ENCODE assay signal across 35 mouse cellular contexts in the genomic region with DNA sequence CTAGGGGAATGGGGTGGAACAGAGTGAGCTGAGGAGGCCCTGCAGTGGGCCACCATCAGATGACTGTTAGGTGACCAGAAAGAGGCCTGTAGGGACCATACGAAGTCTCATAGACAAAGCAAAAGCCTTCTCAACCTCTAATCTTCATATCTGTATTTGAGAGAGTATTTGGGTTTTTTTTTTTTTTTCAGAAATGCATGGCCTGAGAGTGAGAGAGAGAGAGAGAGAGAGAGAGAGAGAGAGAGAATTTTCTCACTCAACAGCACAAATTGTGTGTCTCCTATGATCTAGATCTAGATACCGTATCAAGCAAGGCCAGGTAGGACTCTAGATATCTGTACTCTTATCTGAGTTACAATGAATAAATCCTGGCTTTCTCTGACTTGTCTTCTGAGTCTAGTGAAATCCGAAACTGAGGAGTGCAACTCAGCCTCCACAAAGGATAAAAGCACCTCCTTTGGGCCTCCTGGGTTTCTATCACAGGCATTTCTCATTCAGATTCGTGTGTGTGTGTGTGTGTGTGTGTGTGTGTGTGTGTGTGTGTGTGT. TPM values are rescaled to one million over a fixed set of nuclear protein-coding genes. Genes with fewer than 3 reads are reported as not detected.
DNase-seq lines count a peak whose midpoint lies in the region; ATAC-seq and TF ChIP-seq lines count a peak whose summit lies in the region.
"Had no signal": no experiment of that assay in that cellular context is flagged by ENCODE, and none has a peak within 500 bp of the region (broad histone marks: within the 10 kb centered on the region; RNA-seq: fewer than 3 reads in every experiment).

No protein-coding gene starts in this region.

- DNase-seq in liver, embryonic 11.5 days (ENCODE audit: low spot score): no peak
- DNase-seq in liver (no peak), MEL (ENCODE audit: low read depth, low spot score) (peak; percentile 61)
- DNase-seq in CD4-positive helper T cell, adult 2 months (ENCODE audit: low read depth, low spot score): peak; percentile 42
- DNase-seq in liver, embryonic 14.5 days (ENCODE audit: low read depth in 3 of 3, low spot score in 3 of 3): no peak
- DNase-seq in frontal cortex, postnatal 36 days (ENCODE audit: low spot score in 2 of 2): no peak
- DNase-seq in midbrain, postnatal 0 days (ENCODE audit: low spot score): no peak
- DNase-seq in hindbrain, embryonic 11.5 days (ENCODE audit: low spot score): no peak
- DNase-seq: adrenal gland, adult 2 months; adrenal gland, postnatal 14 days; cerebellum, adult 11-12 months; cerebellum, adult 8-10 months; cerebellum, postnatal 10 days; cerebellum, postnatal 36 days; embryo, embryonic 11 days; gastrocnemius, postnatal 10 days had no signal

- peaks cover 22% of the 10 kb centered on the region for H3K79me2 ChIP-seq in MEL (ENCODE audit: control insufficient read depth, insufficient read depth, low read length, poor library complexity)

- H3K4me2 ChIP-seq in liver, embryonic 11.5 days: peak overlapping the region; percentile 54
- peak overlapping the region; percentile 28; the same call in 1 of the 2 replicates for H3K4me2 ChIP-seq in liver, embryonic 14.5 days (ENCODE audit: low read depth)
- H3K4me2 ChIP-seq in midbrain, postnatal 0 days (ENCODE audit: low read depth, low read length, poor library complexity, severe bottlenecking): no peak overlapping the region
- no peak overlapping the region for H3K4me2 ChIP-seq in hindbrain, embryonic 11.5 days (replicated peaks; ENCODE audit: low read depth, low read length)
- H3K4me2 ChIP-seq: embryonic facial prominence, embryonic 13.5 days; forebrain, embryonic 12.5 days; forebrain, embryonic 15.5 days; heart, embryonic 11.5 days; hindbrain, embryonic 13.5 days had no signal

- H3K4me3 ChIP-seq in liver, embryonic 11.5 days (ENCODE audit: low read depth, low read length): no peak overlapping the region
- peak overlapping the region; percentile 83 to 97 for H3K4me3 ChIP-seq in MEL (ENCODE audit: control insufficient read depth in 1 of 2, insufficient read depth in 1 of 2, low read depth in 2 of 2, low read length in 2 of 2)
- H3K4me3 ChIP-seq in liver, embryonic 14.5 days (ENCODE audit: insufficient read depth in 1 of 2, low read depth in 2 of 2, low read length in 2 of 2): no peak overlapping the region
- H3K4me3 ChIP-seq in midbrain, postnatal 0 days (ENCODE audit: low read depth, low read length): no peak overlapping the region
- H3K4me3 ChIP-seq in hindbrain, embryonic 11.5 days (ENCODE audit: low read depth, low read length): no peak overlapping the region
- H3K4me3 ChIP-seq: embryonic facial prominence, embryonic 10.5 days; embryonic facial prominence, embryonic 13.5 days; erythroblast, embryonic 14.5 days; forebrain, embryonic 12.5 days; forebrain, embryonic 15.5 days; hindbrain, embryonic 13.5 days had no signal

- no peaks in the 10 kb centered on the region for H3K27me3 ChIP-seq in liver, embryonic 11.5 days (replicated peaks; ENCODE audit: control insufficient read depth, insufficient read depth, low read length)
- H3K27me3 ChIP-seq in MEL (ENCODE audit: control insufficient read depth in 1 of 2, insufficient read depth in 2 of 2, low read length in 2 of 2): no peaks in the 10 kb centered on the region
- no peaks in the 10 kb centered on the region for H3K27me3 ChIP-seq in liver, embryonic 14.5 days (ENCODE audit: control insufficient read depth, insufficient read depth, low read length)
- no peaks in the 10 kb centered on the region for H3K27me3 ChIP-seq in midbrain, postnatal 0 days (ENCODE audit: insufficient read depth, low read length)
- no peaks in the 10 kb centered on the region for H3K27me3 ChIP-seq in hindbrain, embryonic 11.5 days (ENCODE audit: control insufficient read depth, insufficient read depth, low read length)
- H3K27me3 ChIP-seq: embryonic facial prominence, embryonic 13.5 days; forebrain, embryonic 12.5 days; forebrain, embryonic 15.5 days; hindbrain, embryonic 13.5 days; Patski had no signal

- 51% methylated on average over 4 of the region's 4 CpGs for WGBS in liver, embryonic 11.5 days
- WGBS in liver, embryonic 14.5 days (ENCODE audit: insufficient replicate concordance): 41% methylated on average over 4 of the region's 4 CpGs
- WGBS in midbrain, postnatal 0 days: 61% methylated on average over 4 of the region's 4 CpGs
- 65% methylated on average over 4 of the region's 4 CpGs for WGBS in hindbrain, embryonic 11.5 days

- TF ChIP-seq RAD21 in MEL (IDR thresholded peaks at IDR 0.05; ENCODE audit: low read depth, low read length): no peak

- ATAC-seq in liver, embryonic 11.5 days (replicated peaks; ENCODE audit: low FRiP score): no peak
- ATAC-seq in liver, embryonic 14.5 days (ENCODE audit: insufficient read depth): no peak
- ATAC-seq in midbrain, postnatal 0 days (ENCODE audit: low FRiP score): no peak
- no peak for ATAC-seq in hindbrain, embryonic 11.5 days (ENCODE audit: low FRiP score)
- ATAC-seq: forebrain, embryonic 15.5 days; hindbrain, embryonic 16.5 days; Patski had no signal

- TF ChIP-seq POLR2A in MEL (IDR thresholded peaks at IDR 0.05; ENCODE audit: control insufficient read depth in 1 of 2, insufficient read depth in 1 of 2, low read depth in 1 of 2, low read length in 2 of 2, poor library complexity in 1 of 2): no peak

- H3K9ac ChIP-seq in liver, embryonic 11.5 days (ENCODE audit: low read depth, low read length): no peak overlapping the region
- peak overlapping the region; percentile 54 for H3K9ac ChIP-seq in MEL (ENCODE audit: control insufficient read depth, low read depth, low read length, poor library complexity, severe bottlenecking)
- no peak overlapping the region for H3K9ac ChIP-seq in liver, embryonic 14.5 days (replicated peaks)
- no peak overlapping the region for H3K9ac ChIP-seq in midbrain, postnatal 0 days (replicated peaks; ENCODE audit: low read length, poor library complexity, severe bottlenecking)
- no peak overlapping the region for H3K9ac ChIP-seq in hindbrain, embryonic 11.5 days (ENCODE audit: low read depth, low read length)
- H3K9ac ChIP-seq: embryonic facial prominence, embryonic 13.5 days; forebrain, embryonic 12.5 days; forebrain, embryonic 15.5 days; hindbrain, embryonic 13.5 days had no signal

- H3K4me1 ChIP-seq in liver, embryonic 11.5 days (replicated peaks; ENCODE audit: control insufficient read depth, insufficient read depth, low read length): peaks cover 58% of the 10 kb centered on the region
- H3K4me1 ChIP-seq in MEL (ENCODE audit: control insufficient read depth in 1 of 2, insufficient read depth in 2 of 2, low read length in 2 of 2): peaks cover 48 to 62% of the 10 kb centered on the region in 2 experiments
- peaks cover 33 to 52% of the 10 kb centered on the region in 2 experiments for H3K4me1 ChIP-seq in liver, embryonic 14.5 days (replicated peaks; ENCODE audit: control insufficient read depth in 2 of 2, insufficient read depth in 2 of 2, low read length in 1 of 2)
- no peaks in the 10 kb centered on the region for H3K4me1 ChIP-seq in midbrain, postnatal 0 days (ENCODE audit: insufficient read depth, low read length)
- H3K4me1 ChIP-seq in hindbrain, embryonic 11.5 days (replicated peaks; ENCODE audit: control insufficient read depth, insufficient read depth, low read length): no peaks in the 10 kb centered on the region
- H3K4me1 ChIP-seq: embryonic facial prominence, embryonic 13.5 days; forebrain, embryonic 12.5 days; forebrain, embryonic 15.5 days; hindbrain, embryonic 13.5 days had no signal

- no peaks in the 10 kb centered on the region for H3K9me3 ChIP-seq in liver, embryonic 11.5 days (ENCODE audit: control insufficient read depth, low read length)
- H3K9me3 ChIP-seq in MEL (replicated peaks; ENCODE audit: insufficient read depth, low read length): no peaks in the 10 kb centered on the region
- no peaks in the 10 kb centered on the region for H3K9me3 ChIP-seq in liver, embryonic 14.5 days (ENCODE audit: control insufficient read depth, low read length)
- H3K9me3 ChIP-seq in midbrain, postnatal 0 days (ENCODE audit: low read length): no peaks in the 10 kb centered on the region
- H3K9me3 ChIP-seq in hindbrain, embryonic 11.5 days (ENCODE audit: control insufficient read depth, low read length): no peaks in the 10 kb centered on the region
- H3K9me3 ChIP-seq: embryonic facial prominence, embryonic 10.5 days; embryonic facial prominence, embryonic 13.5 days; forebrain, embryonic 12.5 days; forebrain, embryonic 15.5 days; hindbrain, embryonic 13.5 days had no signal

- peak overlapping the region; percentile 58; the same call in 1 of the 2 replicates for H3K27ac ChIP-seq in liver, embryonic 11.5 days (ENCODE audit: low read depth, low read length)
- peak overlapping the region; percentile 97 for H3K27ac ChIP-seq in MEL (ENCODE audit: control insufficient read depth, low read depth, low read length)
- no peak overlapping the region for H3K27ac ChIP-seq in liver, embryonic 14.5 days
- no peak overlapping the region for H3K27ac ChIP-seq in midbrain, postnatal 0 days (ENCODE audit: low read depth, low read length)
- H3K27ac ChIP-seq in hindbrain, embryonic 11.5 days (ENCODE audit: low read depth, low read length): no peak overlapping the region
- H3K27ac ChIP-seq: embryonic facial prominence, embryonic 10.5 days; embryonic facial prominence, embryonic 13.5 days; forebrain, embryonic 12.5 days; forebrain, embryonic 15.5 days; hindbrain, embryonic 13.5 days had no signal

- H3K36me3 ChIP-seq in liver, embryonic 11.5 days (ENCODE audit: control insufficient read depth, insufficient read depth, low read length): no peaks in the 10 kb centered on the region
- H3K36me3 ChIP-seq in MEL (ENCODE audit: control insufficient read depth in 1 of 2, insufficient read depth in 2 of 2, low read length in 2 of 2): peaks cover 0 to 55% of the 10 kb centered on the region in 2 experiments; a peak in 2 of 4 replicates
- H3K36me3 ChIP-seq in liver, embryonic 14.5 days (replicated peaks; ENCODE audit: control insufficient read depth, insufficient read depth, low read depth): no peaks in the 10 kb centered on the region
- no peaks in the 10 kb centered on the region for H3K36me3 ChIP-seq in midbrain, postnatal 0 days (ENCODE audit: insufficient read depth, low read length)
- no peaks in the 10 kb centered on the region for H3K36me3 ChIP-seq in hindbrain, embryonic 11.5 days (ENCODE audit: control insufficient read depth, insufficient read depth, low read length)
- H3K36me3 ChIP-seq: embryonic facial prominence, embryonic 10.5 days; embryonic facial prominence, embryonic 13.5 days; forebrain, embryonic 12.5 days; forebrain, embryonic 15.5 days; hindbrain, embryonic 13.5 days had no signal

- peak; percentile 57 to 71; a peak in 3 of 4 replicates for TF ChIP-seq EP300 in MEL (IDR thresholded peaks at IDR 0.05; ENCODE audit: low read depth in 1 of 2, low read length in 2 of 2)
- no peak for TF ChIP-seq EP300 in liver, embryonic 14.5 days (IDR thresholded peaks at IDR 0.05; ENCODE audit: low read depth)

- TF ChIP-seq CTCF in MEL (IDR thresholded peaks at IDR 0.05 in 2 of 3, conservative IDR thresholded peaks at IDR 0.05 in 1 of 3; ENCODE audit: control insufficient read depth in 1 of 3, insufficient read depth in 1 of 3, low read depth in 2 of 3, low read length in 3 of 3, poor library complexity in 1 of 3, severe bottlenecking in 1 of 3): no peak
- TF ChIP-seq CTCF in liver, embryonic 14.5 days (IDR thresholded peaks at IDR 0.05; ENCODE audit: low read depth): no peak
- TF ChIP-seq CTCF in midbrain, postnatal 0 days (IDR thresholded peaks at IDR 0.05): no peak

RNA-seq across cellular contexts. Expression of a gene that starts 0.8 kb away (rescaled TPM):
- 1.9 and 3.2 TPM in 2 replicates for polyA plus RNA-seq in liver, embryonic 11.5 days (2014; fragmentation: Nextera tagmentation; extraction: Ambion mirVana)
- 9.4 and 10.4 TPM in 2 replicates for total RNA-seq in MEL (2012; rRNA removed)
- 1 to 10 TPM in 1 of 2 experiments, not detected in 1; 4.3 TPM for polyA plus RNA-seq in MEL (2012; ENCODE audit: insufficient read depth in 1 of 2, insufficient read length in 2 of 2, low read depth in 1 of 2, low replicate concordance in 2 of 2, missing spikeins in 1 of 2)
- polyA plus RNA-seq in liver, embryonic 14.5 days (2012; rRNA removed): 0.26 and 0.27 TPM in 2 replicates
- 0.61 and 0.73 TPM in 2 replicates for polyA plus RNA-seq in liver, embryonic 14.5 days (2014; fragmentation: Nextera tagmentation; extraction: Ambion mirVana)
- not detected in 2 replicates for total RNA-seq in midbrain, postnatal 0 days (2014; rRNA removed)
- polyA plus RNA-seq in midbrain, postnatal 0 days (2015; fragmentation: Nextera tagmentation; extraction: Ambion mirVana): 3.9 and 4.9 TPM in 2 replicates
- 2.3 and 2.8 TPM in 2 replicates for polyA plus RNA-seq in hindbrain, embryonic 11.5 days (2014; fragmentation: Nextera tagmentation; extraction: Ambion mirVana)
- total RNA-seq: adrenal gland, adult 2 months; adrenal gland, postnatal 14 days; adrenal gland, postnatal 4 days; gastrocnemius, adult 18-20 months; gastrocnemius, postnatal 10 days; heart, adult 8-10 months; heart, postnatal 25 days had no signal
- polyA plus RNA-seq: adrenal gland, adult 2 months; brain, embryonic 14.5 days; cortical plate, adult 2 months; erythroblast, embryonic 14.5 days; heart, postnatal 0 days had no signal

RNA-seq across cellular contexts. Expression of a gene that starts 16.9 kb away (rescaled TPM):
- polyA plus RNA-seq in liver, embryonic 11.5 days (2014; fragmentation: Nextera tagmentation; extraction: Ambion mirVana): not detected in 2 replicates
- not detected in 2 replicates for total RNA-seq in MEL (2012; rRNA removed)
- polyA plus RNA-seq in MEL (2012; ENCODE audit: insufficient read depth in 1 of 2, insufficient read length in 2 of 2, low read depth in 1 of 2, low replicate concordance in 2 of 2, missing spikeins in 1 of 2): not detected
- 0.04 TPM in 1 of 2 replicates, not detected in the other for polyA plus RNA-seq in liver, embryonic 14.5 days (2012; rRNA removed)
- not detected in 2 replicates for polyA plus RNA-seq in liver, embryonic 14.5 days (2014; fragmentation: Nextera tagmentation; extraction: Ambion mirVana)
- total RNA-seq in midbrain, postnatal 0 days (2014; rRNA removed): not detected in 2 replicates
- not detected in 2 replicates for polyA plus RNA-seq in midbrain, postnatal 0 days (2015; fragmentation: Nextera tagmentation; extraction: Ambion mirVana)
- not detected in 2 replicates for polyA plus RNA-seq in hindbrain, embryonic 11.5 days (2014; fragmentation: Nextera tagmentation; extraction: Ambion mirVana)
- total RNA-seq: adrenal gland, adult 2 months; adrenal gland, postnatal 14 days; adrenal gland, postnatal 4 days; gastrocnemius, adult 18-20 months; gastrocnemius, postnatal 10 days; gastrocnemius, postnatal 4 days; heart, adult 8-10 months; heart, postnatal 25 days; hematopoietic stem cell, adult 5-6 weeks had no signal
- polyA plus RNA-seq: adrenal gland, adult 2 months; brain, embryonic 14.5 days; cortical plate, adult 2 months; embryonic facial prominence, embryonic 10.5 days; embryonic facial prominence, embryonic 13.5 days; erythroblast, embryonic 14.5 days; forebrain, embryonic 12.5 days; forebrain, embryonic 15.5 days; heart, embryonic 11.5 days; heart, embryonic 14.5 days; heart, postnatal 0 days; hindbrain, embryonic 13.5 days; hindbrain, embryonic 16.5 days; Patski had no signal

RNA-seq across cellular contexts. Expression of a gene that starts 50.5 kb away (rescaled TPM):
- polyA plus RNA-seq in liver, embryonic 11.5 days (2014; fragmentation: Nextera tagmentation; extraction: Ambion mirVana): 22.3 and 27.4 TPM in 2 replicates
- total RNA-seq in MEL (2012; rRNA removed): 13.6 and 14.2 TPM in 2 replicates
- 10 to 100 TPM; 17.1 to 88.3 TPM for polyA plus RNA-seq in MEL (2012; ENCODE audit: insufficient read depth in 1 of 2, insufficient read length in 2 of 2, low read depth in 1 of 2, low replicate concordance in 2 of 2, missing spikeins in 1 of 2)
- polyA plus RNA-seq in liver, embryonic 14.5 days (2012; rRNA removed): 2.1 and 3.3 TPM in 2 replicates
- polyA plus RNA-seq in liver, embryonic 14.5 days (2014; fragmentation: Nextera tagmentation; extraction: Ambion mirVana): 6.4 and 7.7 TPM in 2 replicates
- total RNA-seq in midbrain, postnatal 0 days (2014; rRNA removed): 114 and 117 TPM in 2 replicates
- 335 and 386 TPM in 2 replicates for polyA plus RNA-seq in midbrain, postnatal 0 days (2015; fragmentation: Nextera tagmentation; extraction: Ambion mirVana)
- polyA plus RNA-seq in hindbrain, embryonic 11.5 days (2014; fragmentation: Nextera tagmentation; extraction: Ambion mirVana): 106 and 118 TPM in 2 replicates

Comparison
In these comparisons a context has a peak if more than half of its experiments do, and no peak if none do; other contexts are left out.
1. H3K27ac ChIP-seq: peak in liver, embryonic 11.5 days (single experiment) and MEL (single experiment); none in liver, embryonic 14.5 days (single experiment), midbrain, postnatal 0 days (single experiment) and hindbrain, embryonic 11.5 days (single experiment).
2. DNase-seq: peak in CD4-positive helper T cell, adult 2 months (single experiment) and MEL (single experiment); none in liver, embryonic 11.5 days (single experiment), liver (single experiment), liver, embryonic 14.5 days (0 of 3), frontal cortex, postnatal 36 days (0 of 2), midbrain, postnatal 0 days (single experiment) and hindbrain, embryonic 11.5 days (single experiment).
3. H3K4me2 ChIP-seq: peak in liver, embryonic 11.5 days (single experiment) and liver, embryonic 14.5 days (single experiment); none in midbrain, postnatal 0 days (single experiment) and hindbrain, embryonic 11.5 days (single experiment).
4. H3K4me3 ChIP-seq: peak in MEL (2 of 2); none in liver, embryonic 11.5 days (single experiment), liver, embryonic 14.5 days (0 of 2), midbrain, postnatal 0 days (single experiment) and hindbrain, embryonic 11.5 days (single experiment).